Mouse (Mus musculus) MEL (cell line): Measurements from ENCODE around the gene Olfr323. TPM values are rescaled to one million over a fixed set of nuclear protein-coding genes. Genes with fewer than 3 reads are reported as not detected.

Experiments used
- DNase-seq: peaks from one replicate; pipeline ENCODE4 v3.0.0; 2011; ENCODE audit warnings: low read depth, low spot score
- H3K27ac ChIP-seq: 2 replicates; pipeline ENCODE4 v1.5.1; 2012; ENCODE audit warnings: low read depth, mild to moderate bottlenecking, control low read depth, low read length, moderate library complexity; ENCODE audit not compliant: control insufficient read depth
- H3K27me3 ChIP-seq, 2 experiments: fragments of 150-350 bp in 1 of 2; sonication (generic) in 1 of 2; 2 replicates each; pipeline ENCODE4 v1.6.1; 2012; ENCODE audit warnings: low read length in 2 of 2, mild to moderate bottlenecking in 2 of 2, improper control_type of control experiment in 1 of 2, moderate library complexity in 1 of 2; ENCODE audit not compliant: insufficient read depth in 2 of 2, control insufficient read depth in 1 of 2
- H3K36me3 ChIP-seq, 2 experiments: 2 replicates each; pipeline ENCODE4 v1.6.1; 2012 to 2014; ENCODE audit warnings: low read length in 2 of 2, improper control_type of control experiment in 1 of 2, inconsistent platforms in 1 of 2, mild to moderate bottlenecking in 1 of 2; ENCODE audit not compliant: insufficient read depth in 2 of 2, control insufficient read depth in 1 of 2
- H3K4me1 ChIP-seq, 2 experiments: fragments of 150-350 bp in 1 of 2; sonication (generic) in 1 of 2; 2 replicates each; pipeline ENCODE4 v1.6.1; 2012; ENCODE audit warnings: low read length in 2 of 2, improper control_type of control experiment in 1 of 2, mild to moderate bottlenecking in 1 of 2; ENCODE audit not compliant: insufficient read depth in 2 of 2, control insufficient read depth in 1 of 2
- H3K4me3 ChIP-seq, 2 experiments: fragments of 150-350 bp in 1 of 2; sonication (generic) in 1 of 2; 2 replicates each; pipeline ENCODE4 v1.5.1; 2012; ENCODE audit warnings: low read depth in 2 of 2, low read length in 2 of 2, mild to moderate bottlenecking in 2 of 2, moderate library complexity in 2 of 2, control low read depth in 1 of 2, improper control_type of control experiment in 1 of 2; ENCODE audit not compliant: control insufficient read depth in 1 of 2, insufficient read depth in 1 of 2
- H3K79me2 ChIP-seq: 2 replicates; pipeline ENCODE4 v1.6.1; 2012; ENCODE audit warnings: mild to moderate bottlenecking, low read length, moderate library complexity; ENCODE audit not compliant: control insufficient read depth, poor library complexity, insufficient read depth
- H3K9ac ChIP-seq: 2 replicates; pipeline ENCODE4 v1.6.1; 2012; ENCODE audit warnings: low read depth, mild to moderate bottlenecking, control low read depth, low read length, moderate library complexity; ENCODE audit not compliant: control insufficient read depth, poor library complexity, severe bottlenecking
- H3K9me3 ChIP-seq: fragments of 150-350 bp; sonication (generic); replicated peaks from 2 replicates; pipeline ENCODE4 v1.6.1; 2012; ENCODE audit warnings: mild to moderate bottlenecking, low read length, improper control_type of control experiment, moderate library complexity; ENCODE audit not compliant: insufficient read depth
- ELF1 ChIP-seq: IDR thresholded peaks from 2 replicates; pipeline ENCODE4 v1.6.1; 2014; ENCODE audit warnings: low read depth, mild to moderate bottlenecking, inconsistent platforms, low read length, improper control_type of control experiment, moderate library complexity
- EP300 ChIP-seq, 2 experiments: IDR thresholded peaks; 2 replicates each; pipeline ENCODE4 v1.6.1; 2011; ENCODE audit warnings: improper control_type of control experiment in 2 of 2, low read length in 2 of 2, low read depth in 1 of 2, mild to moderate bottlenecking in 1 of 2
- MAZ ChIP-seq: IDR thresholded peaks from 2 replicates; pipeline ENCODE4 v1.6.1; 2012; ENCODE audit warnings: low read depth, mild to moderate bottlenecking, inconsistent platforms, low read length, improper control_type of control experiment
- MEF2A ChIP-seq: IDR thresholded peaks from 2 replicates; pipeline ENCODE4 v1.6.1; 2014; ENCODE audit warnings: low read depth, mild to moderate bottlenecking, inconsistent platforms, low read length, improper control_type of control experiment; ENCODE audit not compliant: poor library complexity, insufficient replicate concordance, severe bottlenecking; ENCODE audit errors: extremely low read depth
- NELFE ChIP-seq: IDR thresholded peaks from 2 replicates; pipeline ENCODE4 v1.6.1; 2011; ENCODE audit warnings: low read depth, low read length, improper control_type of control experiment
- RCOR1 ChIP-seq: IDR thresholded peaks from 2 replicates; pipeline ENCODE4 v1.6.1; 2012; ENCODE audit warnings: low read depth, mild to moderate bottlenecking, inconsistent platforms, low read length, improper control_type of control experiment
- SMC3 ChIP-seq: IDR thresholded peaks from 2 replicates; pipeline ENCODE4 v1.6.1; 2011; ENCODE audit warnings: low read depth, low read length, improper control_type of control experiment
- TCF12 ChIP-seq: IDR thresholded peaks from 2 replicates; pipeline ENCODE4 v1.6.1; 2014; ENCODE audit warnings: low read depth, mild to moderate bottlenecking, inconsistent platforms, low read length, improper control_type of control experiment, moderate library complexity
- UBTF ChIP-seq: IDR thresholded peaks from 2 replicates; pipeline ENCODE4 v1.6.1; 2012; ENCODE audit warnings: low read depth, mild to moderate bottlenecking, inconsistent platforms, low read length, improper control_type of control experiment, moderate library complexity, borderline replicate concordance; ENCODE audit not compliant: insufficient read depth
- USF1 ChIP-seq: IDR thresholded peaks from 2 replicates; pipeline ENCODE4 v1.6.1; 2014; ENCODE audit warnings: low read depth, mild to moderate bottlenecking, inconsistent platforms, low read length, improper control_type of control experiment, moderate library complexity
- polyA plus RNA-seq, 2 experiments: library from polyadenylated mRNA; stranded (reverse) in 1 of 2; unstranded in 1 of 2; fragments of >175 nt in 1 of 2; fragments of >200 nt in 1 of 2; gene quantifications; 2 replicates each; pipeline versions ENCODE4 v1.2.1 to v1.2.4; 2012; ENCODE audit warnings: low replicate concordance in 2 of 2, low read depth in 1 of 2; ENCODE audit not compliant: insufficient read length in 2 of 2, insufficient read depth in 1 of 2, missing spikeins in 1 of 2
- total RNA-seq: library from RNA; depleted of rRNA; stranded (reverse); fragments of 300-350 nt; gene quantifications from 2 replicates; pipeline ENCODE4 v1.2.3, GENCODE M21; 2012

Olfr323 gene
- total and polyA plus RNA-seq, 3 experiments: not detected

GRCm38 (mm10) chr11:58618793-58619192 lies 11.5 kb downstream of the Olfr323 start:
- H3K27ac ChIP-seq: no peak overlapping the region
- H3K36me3 ChIP-seq: no peaks in the 10 kb centered on the region
- H3K9ac ChIP-seq: no peak overlapping the region
- H3K9me3 ChIP-seq: no peaks in the 10 kb centered on the region
- H3K27me3 ChIP-seq: peaks cover 11 to 39% of the 10 kb centered on the region in 2 experiments
- no peak overlapping the region for H3K4me3 ChIP-seq
- H3K79me2 ChIP-seq: no peaks in the 10 kb centered on the region
- no peak for DNase-seq
- H3K4me1 ChIP-seq: no peaks in the 10 kb centered on the region
- TF ChIP-seq NELFE (no peak), MEF2A (no peak), MAZ (no peak)

DNA sequence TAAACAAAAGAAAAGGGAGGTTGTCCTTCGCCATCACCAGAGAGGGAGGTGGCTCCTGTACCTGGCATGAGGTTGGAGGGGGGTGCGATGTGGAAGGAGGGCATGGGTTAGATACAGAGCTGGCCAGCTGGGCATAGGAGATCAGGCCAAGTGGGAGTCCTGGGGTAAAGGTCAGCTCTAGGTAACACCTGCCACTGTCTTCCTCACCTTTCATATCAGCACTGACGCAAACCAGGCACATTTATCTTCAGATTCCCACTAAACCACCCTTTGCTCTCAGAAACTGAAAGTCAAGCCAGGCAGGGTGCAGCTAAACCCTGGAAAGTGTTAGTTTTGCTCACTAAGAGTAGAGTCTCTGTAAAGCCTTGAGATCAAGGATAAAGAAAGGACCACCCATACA lies 11.9 kb downstream of the Olfr323 start:
- H3K9ac ChIP-seq: no peak overlapping the region
- H3K4me3 ChIP-seq: no peak overlapping the region
- H3K36me3 ChIP-seq: no peaks in the 10 kb centered on the region
- no peak overlapping the region for H3K27ac ChIP-seq
- peaks cover 8 to 38% of the 10 kb centered on the region in 2 experiments for H3K27me3 ChIP-seq
- no peaks in the 10 kb centered on the region for H3K9me3 ChIP-seq
- DNase-seq: no peak
- H3K79me2 ChIP-seq: no peaks in the 10 kb centered on the region
- H3K4me1 ChIP-seq: no peaks in the 10 kb centered on the region
- TF ChIP-seq RCOR1 (no peak), SMC3 (no peak)

DNA sequence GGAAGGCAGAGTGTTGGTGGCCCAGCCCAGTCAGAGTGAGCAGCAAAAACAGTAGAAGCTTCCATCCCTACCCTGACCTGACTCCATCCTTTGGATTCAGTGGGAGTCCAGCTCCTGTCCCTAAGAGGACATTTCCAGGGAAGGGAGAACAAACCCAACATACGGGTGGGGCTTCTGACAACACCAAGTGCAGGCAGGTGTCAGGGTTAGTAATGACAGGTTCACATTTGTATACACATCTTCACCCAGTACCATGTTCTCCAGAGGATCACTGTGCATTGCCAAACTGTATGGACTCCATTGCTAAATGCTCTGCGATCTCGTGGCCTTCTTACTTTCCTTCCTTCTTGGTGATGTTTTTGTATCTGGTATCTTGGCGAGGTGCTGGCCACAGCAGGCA lies 14.3 kb downstream of the Olfr323 start, which contains the start of gene 2210407C18Rik:
Gene 2210407C18Rik (minus strand): TSS at position 101 of the 400 bp plus-strand sequence.
- no peaks in the 10 kb centered on the region for H3K4me1 ChIP-seq
- TF ChIP-seq TCF12: no peak
- TF ChIP-seq USF1: no peak
- TF ChIP-seq EP300 (IDR thresholded peaks at IDR 0.05; ENCODE audit: low read depth in 1 of 2, low read length in 2 of 2): no peak
- no peak for TF ChIP-seq UBTF
- TF ChIP-seq ELF1: no peak
- H3K36me3 ChIP-seq: no peaks in the 10 kb centered on the region
- no peak within 1 kb of the TSS for H3K27ac ChIP-seq
- no peaks in the 10 kb centered on the region for H3K9me3 ChIP-seq
- no peak for DNase-seq
- H3K9ac ChIP-seq: no peak within 1 kb of the TSS
- peaks cover 6 to 23% of the 10 kb centered on the region in 2 experiments for H3K27me3 ChIP-seq
- no peaks in the 10 kb centered on the region for H3K79me2 ChIP-seq
- no peak within 1 kb of the TSS for H3K4me3 ChIP-seq
